Mouse (Mus musculus): ENCODE data around the gene Fcmr. TPM values are rescaled to one million over a fixed set of nuclear protein-coding genes. Genes with fewer than 3 reads are reported as not detected.

Gene Fcmr
- total RNA-seq, 2 experiments from 2014 or later, result 0.63 to 1.2 TPM

GRCm38 (mm10) chr1:130864238-130864637 lies 1.2 kb upstream of the Fcmr start:
- no peak for DNase-seq

DNA sequence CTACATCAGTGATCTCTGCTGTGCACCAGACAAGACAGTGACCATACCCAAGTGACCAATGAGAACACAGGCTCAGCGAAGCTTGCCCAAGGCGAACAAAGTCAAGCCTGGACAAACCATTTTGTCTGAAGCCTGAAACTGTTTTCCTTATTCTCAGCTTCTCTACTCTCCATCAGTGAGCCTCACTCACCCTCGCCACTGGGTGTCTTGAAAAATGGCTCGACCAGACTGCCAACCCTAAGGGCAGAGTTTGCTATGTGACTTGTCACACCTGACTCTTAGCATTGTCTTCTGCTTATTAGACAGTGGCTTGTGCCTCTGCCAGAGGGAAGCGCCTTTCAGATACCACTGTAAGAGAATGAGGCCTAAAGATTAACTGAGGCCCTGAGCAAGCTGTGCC lies 728 bp upstream of the Fcmr start:
- DNase-seq, result no peak

DNA sequence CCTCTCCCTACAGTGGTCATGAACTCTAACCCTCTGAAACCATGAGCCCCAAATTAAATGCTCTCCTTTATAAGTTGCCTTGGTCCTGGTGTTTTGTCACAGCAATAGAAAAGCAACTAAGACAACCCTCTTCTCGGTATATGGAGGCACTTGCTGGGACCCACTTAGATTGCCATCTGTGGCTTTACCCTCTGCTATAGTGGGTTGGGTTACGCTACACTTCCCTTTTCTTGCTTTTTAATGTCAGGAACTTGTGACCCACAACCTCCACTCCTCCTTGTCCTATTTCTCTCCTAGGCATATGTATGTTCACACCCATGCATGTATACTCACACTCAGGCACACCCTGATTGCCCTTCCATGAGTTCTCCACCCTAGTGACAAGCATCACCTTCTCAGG lies 7.4 kb downstream of the Fcmr start:
- no peak for DNase-seq

DNA sequence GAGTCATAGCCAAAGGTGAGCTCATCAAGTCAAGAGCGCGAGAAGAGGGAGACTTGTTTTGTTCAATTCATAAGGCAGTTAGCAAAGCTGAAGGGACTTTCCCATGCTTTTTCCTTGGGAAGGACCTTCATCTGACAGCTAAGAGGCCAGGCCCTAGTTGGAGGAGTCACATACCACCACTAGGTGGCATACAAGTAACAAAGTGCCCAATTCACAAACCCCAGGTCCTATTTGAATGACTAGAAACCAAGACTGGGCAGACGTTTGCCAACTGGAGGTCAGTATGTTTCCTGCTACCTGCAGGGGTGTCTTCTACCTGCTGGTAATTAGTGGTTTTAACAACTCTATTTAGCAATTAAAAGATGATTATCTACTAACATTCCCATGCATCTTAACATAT lies 9.7 kb downstream of the Fcmr start:
- peak; percentile 54 for DNase-seq

DNA sequence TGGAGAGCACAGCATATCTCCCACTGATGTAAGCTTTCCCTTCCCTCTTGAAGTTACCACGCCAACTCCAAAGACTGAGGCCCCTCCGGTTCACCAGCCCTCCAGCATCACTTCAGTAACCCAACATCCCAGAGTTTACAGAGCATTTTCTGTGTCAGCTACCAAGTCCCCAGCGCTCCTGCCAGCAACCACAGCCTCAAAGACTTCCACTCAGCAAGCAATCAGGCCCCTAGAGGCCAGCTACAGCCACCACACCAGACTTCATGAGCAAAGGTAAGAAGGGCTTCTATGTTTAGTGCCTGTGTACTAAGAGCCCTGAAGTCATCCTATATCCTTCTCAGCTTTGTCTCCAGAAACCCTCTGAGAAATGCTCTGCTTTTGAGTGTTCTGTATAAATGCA lies 10.4 kb downstream of the Fcmr start:
- no peak for DNase-seq

DNA sequence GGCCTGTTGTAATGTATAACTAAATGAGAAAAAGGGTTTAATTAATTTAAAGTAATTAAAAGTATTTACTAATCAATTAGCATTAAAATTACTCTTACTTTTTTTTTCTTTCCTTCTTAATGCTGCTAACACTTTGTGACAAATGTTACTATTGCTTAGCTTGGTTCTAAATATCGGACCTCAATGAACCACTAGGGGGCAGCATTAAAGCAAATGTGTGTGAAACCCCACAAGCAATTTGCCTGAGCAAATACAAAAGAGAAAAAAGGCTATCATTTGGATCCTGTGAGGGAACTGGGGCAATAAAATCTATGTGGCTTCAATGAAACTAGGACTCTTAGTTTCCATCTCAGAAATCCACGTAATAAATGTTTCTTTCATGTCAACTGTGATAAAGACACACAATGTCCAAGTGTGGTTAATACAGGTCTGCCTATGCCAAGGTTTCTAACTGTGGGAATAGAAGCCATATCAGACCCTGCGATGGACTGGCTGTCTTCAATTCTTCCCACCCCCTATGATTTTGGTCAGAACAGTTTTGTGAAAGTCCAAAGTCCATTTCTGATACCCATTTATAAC lies 11.6 kb downstream of the Fcmr start:
- DNase-seq, result peak; percentile 65

DNA sequence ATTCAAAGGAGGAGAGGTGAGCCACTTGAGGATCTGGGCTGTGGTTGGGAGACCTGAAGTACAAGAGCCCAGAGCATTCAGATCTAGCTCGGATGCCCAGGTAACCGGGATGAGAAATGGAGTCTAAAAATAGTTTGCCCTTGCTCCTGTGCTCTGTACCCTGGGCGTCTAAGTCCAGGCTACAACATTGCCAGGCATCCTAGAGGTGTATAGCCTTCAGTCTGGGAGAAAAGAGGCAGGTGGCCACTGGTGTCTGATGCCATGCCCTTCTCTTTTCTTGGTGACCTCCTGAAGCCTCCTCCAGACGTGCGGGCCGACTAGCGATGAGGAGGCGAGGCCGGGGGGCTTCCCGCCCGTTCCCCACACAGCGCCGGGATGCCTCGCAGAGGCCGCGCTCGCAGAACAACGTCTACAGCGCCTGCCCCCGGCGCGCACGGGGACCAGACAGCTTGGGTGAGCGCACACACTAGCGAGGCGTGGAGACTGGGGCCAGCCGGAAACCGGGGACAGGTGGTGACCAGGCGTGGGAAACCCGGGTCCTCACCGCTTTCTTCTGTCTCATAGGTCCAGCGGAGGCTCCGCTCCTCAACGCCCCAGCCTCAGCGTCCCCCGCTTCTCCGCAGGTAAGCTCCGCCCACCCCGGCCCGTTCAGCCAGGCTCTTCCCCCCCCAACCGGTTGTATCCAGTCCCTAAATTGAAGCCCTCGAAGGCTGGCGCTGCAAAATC lies 12.6 kb downstream of the Fcmr start:
- peak; percentile 10 for DNase-seq

DNA sequence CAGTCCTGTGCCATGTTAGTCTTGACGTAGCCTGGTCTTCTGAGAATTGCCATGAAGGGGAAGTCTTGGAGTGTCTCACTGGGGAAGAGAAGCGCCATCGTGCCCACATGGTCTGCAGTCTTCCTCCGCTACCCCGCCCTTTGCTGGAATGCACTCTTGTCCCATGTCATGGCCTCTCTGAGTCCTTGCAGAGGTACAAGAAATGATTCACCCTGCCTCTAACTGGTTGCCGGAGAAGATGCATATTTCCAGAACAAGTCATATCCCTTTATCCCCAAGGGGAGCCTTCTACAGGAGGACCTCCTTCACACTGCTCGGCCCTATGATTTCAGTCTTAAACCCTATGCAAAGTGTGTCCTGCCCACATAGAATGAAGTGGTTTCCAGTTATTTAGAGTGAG lies 14.5 kb downstream of the Fcmr start:
- no peak for DNase-seq

DNA sequence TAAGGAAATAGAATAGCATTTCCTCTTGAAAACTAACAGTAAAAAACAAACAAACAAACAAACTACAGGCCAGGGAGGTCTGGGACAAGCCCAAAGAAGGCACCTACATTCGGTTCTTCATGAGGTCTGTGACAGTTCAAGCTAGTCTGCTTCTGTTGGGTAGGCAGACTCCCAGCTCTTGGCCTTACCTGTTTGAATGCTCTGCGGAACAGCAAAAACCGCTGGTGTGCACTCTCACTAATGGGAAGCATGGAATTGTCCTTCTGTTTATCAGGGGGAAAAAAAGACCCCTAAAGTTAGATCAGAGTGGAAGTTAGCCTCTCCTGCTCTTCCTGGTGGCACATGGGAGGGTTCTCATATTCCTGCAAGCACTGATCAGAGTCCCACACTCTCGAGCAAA lies 17.7 kb downstream of the Fcmr start:
- DNase-seq, result no peak

GRCm38 (mm10) chr1:130887354-130887753 lies 21.9 kb downstream of the Fcmr start, which contains the start of gene Il24:
Gene Il24 (minus strand): TSS chr1:130887454.
- DNase-seq, result no peak

DNA sequence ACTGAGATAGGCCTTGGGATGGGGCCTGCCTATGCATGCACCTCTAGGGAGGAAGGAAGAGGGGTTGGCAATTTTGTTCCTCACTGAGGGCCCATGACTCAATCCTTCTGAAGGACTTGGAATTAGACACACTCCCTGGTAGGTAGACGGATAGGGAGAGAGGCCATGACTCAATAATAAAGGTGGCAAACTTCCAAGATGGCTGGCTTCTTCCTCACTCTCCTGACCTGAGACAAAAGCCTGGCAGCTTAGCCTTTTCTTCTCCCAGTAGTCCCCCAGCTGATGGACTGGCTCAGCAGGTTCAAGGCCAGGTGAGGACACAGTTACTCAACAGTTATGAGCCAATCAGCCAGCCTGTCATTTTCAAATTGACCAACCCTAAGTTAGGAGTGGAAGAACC lies 27.0 kb downstream of the Fcmr start:
- no peak for DNase-seq

DNA sequence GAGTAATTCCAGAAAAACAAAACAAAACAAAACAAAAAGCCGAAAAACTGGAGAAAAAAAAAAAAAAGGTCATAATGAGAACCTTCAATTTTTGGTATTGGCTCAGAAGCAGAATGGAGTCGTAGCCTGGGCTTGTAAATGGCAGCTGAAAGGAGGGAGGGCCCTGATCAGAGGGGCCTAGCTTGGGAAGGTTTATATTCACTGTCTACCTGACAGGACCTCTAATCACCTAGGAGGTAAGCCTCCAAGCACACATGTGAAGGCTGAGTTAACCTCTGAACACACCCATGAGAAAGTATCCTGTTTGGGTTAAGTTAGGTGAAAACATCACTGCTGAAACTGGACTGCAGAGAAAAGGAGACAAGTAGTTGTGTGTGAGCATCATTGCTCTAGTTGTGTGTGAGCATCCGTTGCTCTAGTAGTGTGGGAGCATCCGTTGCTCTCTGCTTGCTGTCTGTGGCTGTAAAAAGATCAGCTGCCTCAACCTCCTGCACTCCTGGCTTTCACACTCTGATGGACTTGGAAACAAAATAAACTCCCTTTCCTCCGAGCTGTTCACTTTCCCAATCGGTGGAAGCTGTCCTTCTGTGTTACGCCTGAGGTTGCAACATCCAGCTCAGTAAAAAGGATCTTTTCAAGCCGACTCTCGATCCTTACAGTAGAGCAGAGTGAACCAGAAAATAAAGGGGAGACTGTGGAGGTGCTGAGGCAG lies 28.0 kb downstream of the Fcmr start:
- DNase-seq, result no peak

GRCm38 (mm10) chr1:130894468-130894867 lies 29.0 kb downstream of the Fcmr start:
- DNase-seq, result no peak

DNA sequence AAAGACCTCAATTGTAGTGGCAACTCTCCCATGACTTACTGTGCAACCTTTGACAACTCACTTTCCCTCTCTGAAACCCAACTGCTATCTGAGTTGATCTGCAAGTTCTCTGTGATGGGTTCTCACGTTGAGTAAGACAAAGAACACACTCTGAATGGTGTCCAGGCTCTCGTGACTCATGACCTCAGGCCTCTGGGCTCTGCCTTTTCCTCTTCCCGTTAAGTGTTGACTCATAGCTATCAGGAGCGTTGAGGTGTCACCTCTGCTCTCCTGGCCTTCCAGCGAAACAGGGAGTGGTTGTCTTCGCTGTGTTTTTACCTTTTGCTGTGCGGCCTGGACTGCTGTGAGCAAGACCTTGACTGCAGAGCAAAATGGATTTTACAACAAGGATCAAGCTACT lies 37.0 kb downstream of the Fcmr start:
- no peak for DNase-seq

DNA sequence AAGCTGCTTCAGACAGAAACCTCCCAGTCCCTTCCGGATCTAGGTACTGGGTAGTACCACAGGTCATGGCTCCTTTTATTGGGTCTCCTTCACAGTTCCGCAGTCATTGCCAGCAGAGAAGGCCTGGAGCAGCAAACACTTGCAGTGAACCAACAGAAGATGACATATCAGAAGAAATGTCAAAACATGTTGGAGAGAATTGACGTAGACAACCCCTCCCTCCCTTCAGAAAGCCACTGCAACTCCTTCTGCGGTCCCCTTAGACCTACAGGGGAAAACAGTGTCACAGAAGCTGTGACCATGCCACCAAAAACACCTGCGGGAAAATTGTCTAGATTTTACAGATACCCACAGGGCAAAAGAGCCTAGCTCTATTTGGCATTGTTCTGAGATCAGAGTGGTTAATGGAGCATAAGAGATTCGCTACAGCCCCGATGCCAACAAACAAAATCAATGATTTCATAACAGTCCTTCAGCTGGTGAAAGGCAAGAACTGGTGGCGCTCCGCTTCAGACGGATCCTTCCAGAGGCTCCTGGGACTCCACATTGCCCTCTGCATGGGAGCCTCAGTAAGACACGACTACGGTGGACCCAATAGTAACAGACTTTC lies 46.0 kb downstream of the Fcmr start, which contains the start of gene Il20:
Gene Il20 (minus strand): TSS at position 51 of the 610 bp plus-strand sequence.
- no peak for DNase-seq

DNA sequence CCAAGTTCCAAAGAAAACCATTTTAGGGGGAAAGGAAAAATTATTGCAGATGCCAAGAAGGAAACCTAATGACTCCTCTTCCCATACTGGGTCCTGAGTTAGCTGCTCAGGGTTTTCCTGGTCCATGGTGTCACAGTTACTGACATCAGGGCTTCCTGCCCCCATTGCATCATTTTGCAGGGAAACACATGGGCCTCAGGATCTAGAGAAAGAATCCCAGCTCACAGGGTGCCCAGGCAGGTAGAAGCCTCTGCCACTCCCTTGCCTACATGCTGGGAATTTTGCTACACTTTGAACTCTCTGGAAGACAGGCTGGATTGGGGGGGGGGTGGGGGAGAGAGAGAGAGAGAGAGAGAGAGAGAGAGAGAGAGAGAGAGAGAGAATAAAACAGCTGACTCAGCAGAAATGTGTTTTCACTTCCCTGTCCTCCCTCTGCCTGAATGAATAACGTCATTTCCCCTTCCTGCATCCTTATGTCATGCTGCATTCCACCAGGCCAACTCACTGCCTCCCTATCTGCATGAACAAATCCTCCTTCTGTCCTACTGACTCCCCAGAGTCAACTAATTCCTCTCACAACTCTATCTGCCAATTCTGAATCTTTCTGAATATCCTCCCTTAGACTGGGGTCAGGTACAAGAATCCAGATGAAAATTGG lies 53.0 kb downstream of the Fcmr start:
- no peak for DNase-seq

DNA sequence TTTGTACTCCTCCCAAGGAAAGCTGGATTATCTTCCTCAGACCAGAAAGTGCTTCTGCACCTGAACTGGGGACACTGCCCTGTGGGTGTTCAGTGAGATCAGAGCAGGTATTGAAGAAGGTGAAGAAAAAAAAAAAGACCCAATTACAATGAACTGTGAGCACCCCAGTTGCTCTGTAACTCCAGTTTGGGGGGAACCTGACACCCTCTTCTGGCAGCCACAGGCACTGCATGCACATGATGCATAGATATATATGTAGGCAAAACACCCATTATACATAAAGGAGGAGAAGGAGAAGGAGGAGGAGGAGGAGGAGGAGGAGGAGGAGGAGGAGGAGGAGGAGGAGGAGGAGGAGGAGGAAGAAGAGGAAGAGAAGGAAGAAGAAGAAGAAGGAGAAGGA lies 61.0 kb downstream of the Fcmr start:
- no peak for DNase-seq

Other genes starting within 250 kb of the Fcmr start
- not detected for gene Zp3r, start 236.0 kb upstream of the Fcmr start, total RNA-seq (2021)
- gene C4bp, start 204.0 kb upstream of the Fcmr start, total RNA-seq (2021), result not detected
- not detected for gene Gm29427, start 149.9 kb upstream of the Fcmr start, total RNA-seq (2021)
- gene Yod1, start 148.3 kb upstream of the Fcmr start, total RNA-seq (2021), result 1 to 10 TPM; 6.4 to 6.5 TPM
- 10 to 100 TPM; 25.6 to 26.0 TPM for gene Pfkfb2, start 136.4 kb upstream of the Fcmr start, total RNA-seq (2021)
- under 1 TPM; 0.79 to 0.97 TPM for gene AA986860, start 133.7 kb upstream of the Fcmr start, total RNA-seq (2021)
- gene Fcamr, start 64.8 kb upstream of the Fcmr start, total RNA-seq (2021), result under 1 TPM; 0.38 to 0.76 TPM
- not detected for gene Pigr, start 39.0 kb upstream of the Fcmr start, total RNA-seq (2021)
- gene Il24, start 21.8 kb downstream of the Fcmr start, total RNA-seq (2021), result not detected
- not detected for gene Il20, start 45.8 kb downstream of the Fcmr start, total RNA-seq (2021)
- not detected for gene Il19, start 74.4 kb downstream of the Fcmr start, total RNA-seq (2021)
- gene Il10, start 154.2 kb downstream of the Fcmr start, total RNA-seq (2021), result not detected
- 100 to 1,000 TPM; 206 to 226 TPM for gene Mapkapk2, start 232.2 kb downstream of the Fcmr start, total RNA-seq (2021)